Mouse (Mus musculus) small intestine, adult 2 months (tissue): Measurements from ENCODE around the gene Gsk3a. TPM values are rescaled to one million over a fixed set of nuclear protein-coding genes. Genes with fewer than 3 reads are reported as not detected.
A peak's percentile ranks its signal among the peaks of the same experiment; 100 is the strongest.

Source experiments
- H3K27ac ChIP-seq: fragments of 200-500 bp; 2 replicates; pipeline ENCODE4 v1.5.1; 2012; ENCODE audit warnings: low read depth, low read length, control low read depth, inconsistent platforms; ENCODE audit not compliant: insufficient read depth
- H3K27me3 ChIP-seq: fragments of 200-500 bp; 2 replicates; pipeline ENCODE4 v1.6.1; 2012; ENCODE audit warnings: mild to moderate bottlenecking, moderate library complexity, low read length, inconsistent platforms; ENCODE audit not compliant: control insufficient read depth, insufficient read depth
- H3K36me3 ChIP-seq: fragments of 200-500 bp; 2 replicates; pipeline ENCODE4 v1.6.1; 2012; ENCODE audit warnings: mild to moderate bottlenecking, low read length, control low read depth, inconsistent platforms; ENCODE audit not compliant: control insufficient read depth, insufficient read depth
- H3K4me1 ChIP-seq: fragments of 200-500 bp; 2 replicates; pipeline ENCODE4 v1.6.1; 2012; ENCODE audit warnings: low read length, inconsistent platforms, mixed read lengths; ENCODE audit not compliant: control insufficient read depth, insufficient read depth, insufficient read length
- H3K4me3 ChIP-seq: fragments of 200-500 bp; 2 replicates; pipeline ENCODE4 v1.5.1; 2012; ENCODE audit warnings: low read depth, mild to moderate bottlenecking, control low read depth, inconsistent platforms, low read length, moderate library complexity
- CTCF ChIP-seq: fragments of 200-500 bp; IDR thresholded peaks from 2 replicates; pipeline ENCODE4 v1.5.1; 2012; ENCODE audit warnings: low read depth, mild to moderate bottlenecking, control low read depth, inconsistent platforms, low read length, moderate library complexity, mixed read lengths; ENCODE audit not compliant: insufficient replicate concordance, insufficient read length; ENCODE audit errors: extremely low read depth
- POLR2A ChIP-seq: fragments of 200-500 bp; IDR thresholded peaks from 2 replicates; pipeline ENCODE4 v1.6.1; 2012; ENCODE audit warnings: low read depth, mild to moderate bottlenecking, control low read depth, inconsistent platforms, low read length, moderate library complexity
- WGBS: fragments of 180-500 bp; shearing (Covaris S2); methylation state at CpG from one replicate; pipeline ENCODE4 v1.1.7; 2018; 5-methylcytosine and 5-hydroxymethylcytosine counted together
- polyA plus RNA-seq: library from polyadenylated mRNA; depleted of rRNA; stranded (reverse); fragments of >200 nt; gene quantifications from 2 replicates; pipeline ENCODE4 v1.2.3, GENCODE M21; 2012; rRNA removed

Gene Gsk3a
- polyA plus RNA-seq, 1 experiment = 163 TPM

DNA sequence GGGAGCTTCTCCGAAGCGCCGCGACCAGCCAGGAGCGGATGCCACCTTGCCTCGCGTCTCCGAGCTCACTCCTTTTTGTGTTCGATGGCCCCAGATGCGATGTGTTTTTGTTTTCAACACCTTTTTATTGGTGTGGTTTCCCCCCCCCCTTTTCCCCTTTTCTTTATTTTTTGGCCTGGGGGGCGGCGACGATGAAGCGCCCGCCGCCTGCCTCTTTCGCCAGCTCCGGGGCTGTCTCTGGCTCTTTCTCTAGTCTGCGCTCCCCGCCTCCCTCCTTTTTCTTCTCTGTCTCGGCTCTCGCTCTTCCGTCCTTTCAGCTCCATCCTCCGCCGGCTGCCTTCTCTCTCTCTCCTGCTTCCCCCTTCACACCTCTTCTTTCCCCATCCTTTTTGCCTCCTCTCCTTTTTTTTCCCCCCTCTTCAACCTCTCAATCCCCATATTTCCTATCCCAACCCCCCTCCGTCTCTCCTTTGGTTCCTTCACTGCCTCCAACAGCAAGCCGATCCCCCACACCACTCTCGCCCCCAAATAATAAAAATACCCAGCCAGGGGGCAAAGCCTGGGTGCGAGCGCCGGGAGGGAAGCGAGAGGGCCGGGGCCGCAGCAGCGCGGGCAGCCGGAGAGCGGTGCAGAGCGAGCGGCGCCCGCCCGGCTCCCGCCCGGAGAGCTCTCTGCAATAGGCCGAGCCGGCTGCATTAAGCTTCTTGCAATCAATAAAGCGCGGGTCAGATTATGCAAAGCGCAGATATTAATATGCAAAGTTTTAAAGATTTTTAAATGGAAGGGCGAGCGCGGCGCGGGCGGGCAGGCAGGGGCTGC lies 58.7 kb downstream of the Gsk3a start:
- H3K27ac ChIP-seq = no peak overlapping the region
- peaks cover 5% of the 10 kb centered on the region for H3K4me1 ChIP-seq
- WGBS = 3% methylated on average over 56 of the region's 56 CpGs
- no peak for TF ChIP-seq POLR2A
- TF ChIP-seq CTCF = no peak
- peak overlapping the region; percentile 52 for H3K4me3 ChIP-seq
- no peaks in the 10 kb centered on the region for H3K36me3 ChIP-seq
- H3K27me3 ChIP-seq = peaks cover 61% of the 10 kb centered on the region

DNA sequence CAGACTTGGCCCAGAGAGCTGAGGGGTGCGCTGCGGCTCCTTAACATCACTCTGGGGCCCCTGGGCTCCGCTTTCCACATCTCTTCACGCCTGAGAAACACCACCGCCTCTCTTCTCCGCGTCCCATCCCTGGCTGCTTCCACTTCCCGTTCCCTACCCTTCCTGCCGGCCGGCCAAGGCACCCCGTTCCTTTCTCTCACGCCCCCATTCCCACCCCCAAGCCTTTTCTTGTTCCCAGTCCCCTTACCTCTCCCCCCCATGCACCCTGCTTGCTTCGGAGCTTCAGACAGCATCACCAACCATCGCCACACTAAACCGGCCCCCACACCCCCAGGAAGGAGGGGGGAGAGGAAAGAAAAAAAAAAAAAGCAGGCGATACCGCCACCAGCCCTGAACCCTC lies 59.3 kb downstream of the Gsk3a start:
- TF ChIP-seq POLR2A (no peak), CTCF (no peak)
- H3K4me3 ChIP-seq = peak overlapping the region; percentile 52

More for the DNA sequence above, 59.3 kb downstream of the Gsk3a start:
- 5% methylated on average over 17 of the region's 17 CpGs for WGBS
- H3K4me1 ChIP-seq = peaks cover 5% of the 10 kb centered on the region
- H3K36me3 ChIP-seq = no peaks in the 10 kb centered on the region
- no peak overlapping the region for H3K27ac ChIP-seq
- peaks cover 61% of the 10 kb centered on the region for H3K27me3 ChIP-seq

Other genes with a start within 250 kb of the Gsk3a start
- gene Atp1a3, start 231.9 kb downstream of the Gsk3a start, polyA plus RNA-seq = 2.9 and 3.1 TPM in 2 replicates
- 11.2 and 17.7 TPM in 2 replicates for gene Grik5, start 165.5 kb downstream of the Gsk3a start, polyA plus RNA-seq
- gene Zfp574, start 165.3 kb downstream of the Gsk3a start, polyA plus RNA-seq = 17.4 and 37.9 TPM in 2 replicates
- 2.9 and 6.9 TPM in 2 replicates for gene Pou2f2, start 58.1 kb downstream of the Gsk3a start, polyA plus RNA-seq
- 44.2 and 135 TPM in 2 replicates for gene Dedd2, start 17.2 kb downstream of the Gsk3a start, polyA plus RNA-seq
- 5.8 and 8.7 TPM in 2 replicates for gene Zfp526, start 16.4 kb downstream of the Gsk3a start, polyA plus RNA-seq
- 15.8 and 37.1 TPM in 2 replicates for gene Erf, start 12.9 kb upstream of the Gsk3a start, polyA plus RNA-seq
- 35.6 and 65.6 TPM in 2 replicates for gene Cic, start 29.9 kb upstream of the Gsk3a start, polyA plus RNA-seq
- 87.2 and 184 TPM in 2 replicates for gene Pafah1b3, start 60.1 kb upstream of the Gsk3a start, polyA plus RNA-seq
- 0.15 TPM in 1 of 2 replicates, not detected in the other for gene Prr19, start 63.6 kb upstream of the Gsk3a start, polyA plus RNA-seq
- gene Tmem145, start 68.3 kb upstream of the Gsk3a start, polyA plus RNA-seq = 0.19 and 0.35 TPM in 2 replicates
- gene Megf8, start 79.3 kb upstream of the Gsk3a start, polyA plus RNA-seq = 13.3 and 21.2 TPM in 2 replicates
- 0.48 and 0.84 TPM in 2 replicates for gene Cnfn, start 131.9 kb upstream of the Gsk3a start, polyA plus RNA-seq
- gene Lipe, start 160.9 kb upstream of the Gsk3a start, polyA plus RNA-seq = 56.9 and 186 TPM in 2 replicates
- 3.8 TPM in 1 of 2 replicates, not detected in the other for gene Cxcl17, start 175.0 kb upstream of the Gsk3a start, polyA plus RNA-seq
- 133 and 320 TPM in 2 replicates for gene Ceacam1, start 239.8 kb upstream of the Gsk3a start, polyA plus RNA-seq